Mouse (Mus musculus) MEL (cell line): ENCODE data around the gene Apbb2.

Experiments used
- BHLHE40 ChIP-seq: IDR thresholded peaks from 2 replicates; pipeline ENCODE4 v1.6.1; 2012; ENCODE audit warnings: low read depth, mild to moderate bottlenecking, inconsistent platforms, low read length, improper control_type of control experiment, borderline replicate concordance
- CHD1 ChIP-seq: IDR thresholded peaks from 2 replicates; pipeline ENCODE4 v1.6.1; 2012; ENCODE audit warnings: low read depth, mild to moderate bottlenecking, inconsistent platforms, low read length, improper control_type of control experiment
- CHD2 ChIP-seq: IDR thresholded peaks from 2 replicates; pipeline ENCODE4 v1.6.1; 2011; ENCODE audit warnings: low read length, improper control_type of control experiment
- CTCF ChIP-seq, 3 experiments: IDR thresholded peaks in 2 of 3; conservative IDR thresholded peaks in 1 of 3; 2 replicates each; pipeline ENCODE4 v1.5.1; 2011 to 2012; ENCODE audit warnings: low read length in 3 of 3, low read depth in 2 of 3, mild to moderate bottlenecking in 2 of 3, improper control_type of control experiment in 1 of 3, inconsistent platforms in 1 of 3, mixed read lengths in 1 of 3, moderate library complexity in 1 of 3; ENCODE audit not compliant: control insufficient read depth in 1 of 3, insufficient read depth in 1 of 3, poor library complexity in 1 of 3, severe bottlenecking in 1 of 3
- EP300 ChIP-seq, 2 experiments: IDR thresholded peaks; 2 replicates each; pipeline ENCODE4 v1.6.1; 2011; ENCODE audit warnings: improper control_type of control experiment in 2 of 2, low read length in 2 of 2, low read depth in 1 of 2, mild to moderate bottlenecking in 1 of 2
- KAT2A ChIP-seq: conservative IDR thresholded peaks from 2 replicates; pipeline ENCODE4 v1.6.1; 2012; ENCODE audit warnings: low read depth, low read length, improper control_type of control experiment, inconsistent platforms
- MAFK ChIP-seq: IDR thresholded peaks from 2 replicates; pipeline ENCODE4 v1.6.1; 2011; ENCODE audit warnings: low read depth, mild to moderate bottlenecking, low read length, improper control_type of control experiment, borderline replicate concordance
- MYC ChIP-seq: IDR thresholded peaks from 2 replicates; pipeline ENCODE4 v1.6.1; 2011; ENCODE audit warnings: low read depth, mild to moderate bottlenecking, low read length, improper control_type of control experiment, moderate library complexity
- RAD21 ChIP-seq: IDR thresholded peaks from 2 replicates; pipeline ENCODE4 v1.6.1; 2011; ENCODE audit warnings: mild to moderate bottlenecking, low read depth, low read length, improper control_type of control experiment
- SIN3A ChIP-seq: IDR thresholded peaks from 2 replicates; pipeline ENCODE4 v1.6.1; 2012; ENCODE audit warnings: low read length, improper control_type of control experiment, inconsistent platforms
- TAL1 ChIP-seq: IDR thresholded peaks from 2 replicates; pipeline ENCODE4 v1.6.1; 2012; ENCODE audit warnings: mild to moderate bottlenecking, inconsistent platforms, low read length, moderate library complexity, mixed read lengths
- ZC3H11A ChIP-seq: IDR thresholded peaks from 2 replicates; pipeline ENCODE4 v1.6.1; 2012; ENCODE audit warnings: low read depth, mild to moderate bottlenecking, inconsistent platforms, low read length, improper control_type of control experiment

GRCm38 (mm10) chr5:66572086-66572855 lies 46.3 kb downstream of the Apbb2 start:
- no peak for TF ChIP-seq ZC3H11A
- TF ChIP-seq MYC: no peak
- TF ChIP-seq EP300 (IDR thresholded peaks at IDR 0.05; ENCODE audit: low read depth in 1 of 2, low read length in 2 of 2): no peak
- TF ChIP-seq MAFK: no peak
- TF ChIP-seq TAL1: no peak
- no peak for TF ChIP-seq KAT2A
- TF ChIP-seq CTCF (IDR thresholded peaks at IDR 0.05 in 2 of 3, conservative IDR thresholded peaks at IDR 0.05 in 1 of 3; ENCODE audit: control insufficient read depth in 1 of 3, insufficient read depth in 1 of 3, low read depth in 2 of 3, low read length in 3 of 3, poor library complexity in 1 of 3, severe bottlenecking in 1 of 3): no peak
- TF ChIP-seq CHD1: no peak
- TF ChIP-seq CHD2: no peak
- no peak for TF ChIP-seq BHLHE40
- TF ChIP-seq RAD21: no peak
- TF ChIP-seq SIN3A: no peak
